Mouse (Mus musculus) midbrain, embryonic 16.5 days (tissue): ENCODE results near the gene Gm20532. TPM values are rescaled to one million over a fixed set of nuclear protein-coding genes. Genes with fewer than 3 reads are reported as not detected.
A peak's percentile ranks its signal among the peaks of the same experiment; 100 is the strongest.

Source experiments
- ATAC-seq: fragments of 200-750 bp; cut with Nextera tagmentation; 2 replicates; pipeline ENCODE4 v1.8.0; 2017; ENCODE audit warnings: moderate TSS enrichment
- H3K27ac ChIP-seq: fragments of 300-500 bp; sonication (generic); 2 replicates; pipeline ENCODE4 v1.5.1; 2014; ENCODE audit warnings: mild to moderate bottlenecking, low read length, mixed read lengths
- H3K27me3 ChIP-seq: fragments of 300-500 bp; sonication (generic); 2 replicates; pipeline ENCODE4 v1.6.1; 2014; ENCODE audit warnings: low read depth, low read length, mixed read lengths; ENCODE audit not compliant: control insufficient read depth, insufficient read depth
- H3K36me3 ChIP-seq: fragments of 300-500 bp; sonication (generic); 2 replicates; pipeline ENCODE4 v1.6.1; 2014; ENCODE audit warnings: mild to moderate bottlenecking, low read length, moderate library complexity, mixed read lengths; ENCODE audit not compliant: control insufficient read depth, insufficient read depth
- H3K4me1 ChIP-seq: fragments of 300-500 bp; sonication (generic); 2 replicates; pipeline ENCODE4 v1.6.1; 2014; ENCODE audit warnings: mild to moderate bottlenecking, low read length, mixed read lengths; ENCODE audit not compliant: control insufficient read depth, insufficient read depth
- H3K4me2 ChIP-seq: fragments of 300-500 bp; sonication (generic); 2 replicates; pipeline ENCODE4 v1.6.1; 2014; ENCODE audit warnings: mild to moderate bottlenecking, low read length, mixed read lengths
- H3K4me3 ChIP-seq: fragments of 300-500 bp; sonication (generic); 2 replicates; pipeline ENCODE4 v1.5.1; 2014; ENCODE audit warnings: low read depth, mild to moderate bottlenecking, low read length, moderate library complexity, mixed read lengths
- H3K9ac ChIP-seq: fragments of 300-500 bp; sonication (generic); 2 replicates; pipeline ENCODE4 v1.6.1; 2014; ENCODE audit warnings: low read depth, low read length, mixed read lengths
- H3K9me3 ChIP-seq: fragments of 300-500 bp; sonication (generic); replicated peaks from 2 replicates; pipeline ENCODE4 v1.6.1; 2014; ENCODE audit warnings: mild to moderate bottlenecking, low read length, mixed read lengths; ENCODE audit not compliant: control insufficient read depth, poor library complexity, severe bottlenecking
- WGBS: fragments of 180-500 bp; shearing (Covaris S2); extraction: QIAGEN DNeasy Blood & Tissue Kit; methylation state at CpG from one replicate; pipeline ENCODE4 v1.1.7; 2014; 5-methylcytosine and 5-hydroxymethylcytosine counted together
- polyA plus RNA-seq: library from polyadenylated mRNA; unstranded; fragments of >200 nt; fragmentation: Nextera tagmentation; extraction: Ambion mirVana; gene quantifications from 2 replicates; pipeline ENCODE4 v1.2.1, GENCODE M21; 2015

Gm20532 gene
- polyA plus RNA-seq, 1 experiment from 2014 or later, result not detected

DNA sequence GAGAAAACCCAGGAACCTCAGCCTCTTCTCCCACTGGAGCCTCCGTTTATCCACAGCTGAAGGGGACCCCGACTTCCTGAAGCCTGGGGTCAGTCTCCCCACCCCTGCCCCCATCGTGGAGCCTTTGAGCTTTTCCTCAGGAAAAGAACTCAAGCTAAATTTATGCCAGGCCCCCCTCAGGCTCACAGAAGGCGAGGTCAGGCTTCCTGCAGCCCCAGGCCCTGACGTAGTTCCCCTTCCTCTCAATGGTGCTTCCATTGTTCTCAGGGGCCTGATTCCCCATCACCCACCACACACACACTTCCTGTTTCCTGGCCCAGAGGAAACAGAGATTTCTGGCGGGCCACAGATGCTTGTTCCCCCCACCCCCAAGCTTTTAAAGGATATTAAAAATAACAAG, 8.1 kb upstream of the Gm20532 start:
- no peak for ATAC-seq
- Histone ChIP-seq H3K9ac (no peak overlapping the region), H3K36me3 (no peaks in the 10 kb centered on the region), H3K4me1 (no peaks in the 10 kb centered on the region), H3K27ac (no peak overlapping the region), H3K4me2 (no peak overlapping the region), H3K9me3 (no peaks in the 10 kb centered on the region), H3K27me3 (no peaks in the 10 kb centered on the region), H3K4me3 (no peak overlapping the region)
- 50% methylated on average over 6 of the region's 6 CpGs for WGBS

DNA sequence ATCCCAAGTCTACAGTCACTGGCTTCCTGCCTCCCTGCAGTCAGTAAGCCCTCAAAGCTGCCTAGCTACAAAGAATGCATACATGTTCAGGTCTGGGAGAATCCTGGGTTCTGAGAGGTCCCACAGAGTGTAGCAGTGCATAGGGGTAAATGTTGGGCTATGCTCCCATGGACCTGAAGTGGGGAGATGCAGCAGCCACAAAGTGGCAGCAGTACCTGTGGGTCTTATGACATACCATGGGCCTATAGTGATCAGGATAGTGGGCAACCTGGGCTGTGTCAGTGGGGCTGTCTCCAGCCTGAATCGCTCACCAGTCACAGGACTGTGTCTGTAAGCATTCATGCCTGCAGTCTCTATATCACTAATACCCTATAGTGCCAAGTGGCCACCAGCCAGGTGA, 6.7 kb upstream of the Gm20532 start, which contains the start of gene Egfl7:
TSS of gene Egfl7 (plus strand) at position 301 of the 400 bp plus-strand sequence.
- no peak within 1 kb of the TSS for H3K4me2 ChIP-seq
- H3K9ac ChIP-seq, result no peak within 1 kb of the TSS; the same call in 1 of the 2 replicates
- no peaks in the 10 kb centered on the region for H3K9me3 ChIP-seq
- H3K36me3 ChIP-seq, result no peaks in the 10 kb centered on the region
- H3K4me1 ChIP-seq, result no peaks in the 10 kb centered on the region
- H3K4me3 ChIP-seq, result no peak within 1 kb of the TSS
- 94% methylated on average over 1 of the region's 1 CpGs for WGBS
- H3K27me3 ChIP-seq, result no peaks in the 10 kb centered on the region
- no peak for ATAC-seq
- H3K27ac ChIP-seq, result no peak within 1 kb of the TSS

- ATAC-seq, result no peak
- H3K9ac ChIP-seq, result no peak overlapping the region; the same call in 1 of the 2 replicates
- H3K4me1 ChIP-seq, result no peaks in the 10 kb centered on the region
- no peak overlapping the region for H3K27ac ChIP-seq
- no peaks in the 10 kb centered on the region for H3K9me3 ChIP-seq
- H3K36me3 ChIP-seq, result no peaks in the 10 kb centered on the region
- H3K27me3 ChIP-seq, result no peaks in the 10 kb centered on the region
- no peak overlapping the region for H3K4me2 ChIP-seq
- 96% methylated on average over 5 of the region's 5 CpGs for WGBS
- no peak overlapping the region for H3K4me3 ChIP-seq
These were observed 5.7 kb upstream of the Gm20532 start for GRCm38 (mm10) chr2:26580751-26581150.

DNA sequence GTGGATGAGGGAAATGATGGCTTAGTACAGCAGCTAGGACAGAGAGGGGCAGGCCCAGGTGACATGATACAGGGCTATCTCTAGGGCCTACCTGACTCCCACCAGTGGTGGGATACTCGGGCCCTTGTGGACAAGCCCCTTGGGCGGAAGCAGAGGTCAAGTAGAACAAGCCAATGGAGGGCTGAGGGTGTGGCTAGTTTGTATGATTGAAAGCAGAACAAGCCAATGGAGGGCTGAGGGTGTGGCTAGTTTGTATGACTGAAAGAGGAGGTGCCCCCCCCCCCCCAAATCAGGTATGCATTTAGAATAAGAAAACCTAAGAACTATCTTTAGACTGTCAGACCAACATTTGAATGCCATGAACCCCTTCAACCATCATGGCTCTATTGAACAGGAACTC, 4.2 kb upstream of the Gm20532 start:
- Histone ChIP-seq H3K4me3 (no peak overlapping the region), H3K4me1 (peaks cover 8% of the 10 kb centered on the region), H3K36me3 (no peaks in the 10 kb centered on the region), H3K27me3 (no peaks in the 10 kb centered on the region), H3K9ac (no peak overlapping the region), H3K9me3 (no peaks in the 10 kb centered on the region), H3K27ac (no peak overlapping the region), H3K4me2 (no peak overlapping the region)
- 65% methylated on average over 2 of the region's 2 CpGs for WGBS
- ATAC-seq, result no peak

GRCm38 (mm10) chr2:26582741-26583140, 3.7 kb upstream of the Gm20532 start:
- Histone ChIP-seq H3K36me3 (no peaks in the 10 kb centered on the region), H3K4me1 (peaks cover 8% of the 10 kb centered on the region), H3K9ac (no peak overlapping the region), H3K27me3 (no peaks in the 10 kb centered on the region), H3K4me3 (no peak overlapping the region), H3K27ac (no peak overlapping the region), H3K9me3 (no peaks in the 10 kb centered on the region), H3K4me2 (no peak overlapping the region)
- no peak for ATAC-seq
- WGBS, result 69% methylated on average over 7 of the region's 7 CpGs

GRCm38 (mm10) chr2:26583640-26584039, 2.8 kb upstream of the Gm20532 start:
- no peak for ATAC-seq
- H3K27me3 ChIP-seq, result no peaks in the 10 kb centered on the region
- H3K27ac ChIP-seq, result no peak overlapping the region
- H3K36me3 ChIP-seq, result no peaks in the 10 kb centered on the region
- 78% methylated on average over 11 of the region's 11 CpGs for WGBS
- H3K4me3 ChIP-seq, result no peak overlapping the region
- no peak overlapping the region for H3K4me2 ChIP-seq
- no peak overlapping the region for H3K9ac ChIP-seq
- H3K9me3 ChIP-seq, result no peaks in the 10 kb centered on the region
- H3K4me1 ChIP-seq, result peaks cover 8% of the 10 kb centered on the region

DNA sequence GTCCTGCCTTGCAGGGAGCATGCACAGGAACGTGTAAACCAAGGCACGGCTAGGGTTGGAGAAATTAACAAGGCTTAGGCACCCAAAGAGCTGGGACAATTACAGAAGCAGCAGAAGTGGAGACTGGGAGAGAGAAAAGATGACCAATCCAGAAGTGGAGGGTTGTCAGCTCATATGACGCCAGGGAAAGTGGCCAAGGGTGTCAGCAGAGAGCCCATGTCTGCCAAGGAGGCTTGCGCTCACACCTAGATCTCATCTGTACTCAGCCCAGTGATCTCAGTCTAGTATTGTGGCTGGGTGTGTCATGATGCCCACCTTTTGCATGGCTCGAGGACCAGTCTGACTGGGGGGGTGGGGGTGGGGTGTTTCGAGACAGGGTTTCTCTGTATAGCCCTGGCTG, 726 bp upstream of the Gm20532 start:
- Histone ChIP-seq H3K4me1 (peaks cover 8% of the 10 kb centered on the region), H3K4me2 (no peak overlapping the region), H3K27ac (peak overlapping the region; percentile 37), H3K27me3 (no peaks in the 10 kb centered on the region), H3K36me3 (no peaks in the 10 kb centered on the region), H3K4me3 (peak overlapping the region; percentile 16), H3K9ac (no peak overlapping the region), H3K9me3 (no peaks in the 10 kb centered on the region)
- WGBS, result 65% methylated on average over 6 of the region's 6 CpGs
- no peak for ATAC-seq

DNA sequence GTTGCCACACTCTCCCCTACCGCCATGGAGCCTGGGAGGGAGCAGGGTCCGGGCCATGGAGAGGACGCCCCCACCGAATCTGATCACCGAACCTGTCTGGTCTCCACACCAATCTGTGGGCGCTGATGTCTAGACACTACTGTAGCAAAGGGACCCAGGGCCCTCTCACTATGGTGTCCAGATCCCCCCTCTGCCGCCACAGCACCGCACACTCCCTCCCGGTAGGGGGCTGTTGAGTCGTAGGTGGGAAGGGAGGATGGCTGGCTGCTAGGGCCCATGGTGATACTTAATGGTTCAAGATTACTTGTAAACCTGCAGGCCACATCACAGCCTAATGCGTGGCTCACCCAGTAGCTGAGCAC, 586 bp downstream of the Gm20532 start:
- ATAC-seq, result peak; percentile 36; the same call in 1 of the 2 replicates

GRCm38 (mm10) chr2:26588573-26588972, 2.1 kb downstream of the Gm20532 start:
- Histone ChIP-seq H3K9me3 (no peaks in the 10 kb centered on the region), H3K4me3 (no peak overlapping the region), H3K9ac (0 out of 2 replicates have a peak overlapping the region, but pooled peaks have one; percentile 20), H3K27ac (no peak overlapping the region), H3K36me3 (no peaks in the 10 kb centered on the region), H3K27me3 (no peaks in the 10 kb centered on the region), H3K4me1 (peaks cover 8% of the 10 kb centered on the region), H3K4me2 (no peak overlapping the region)
- no peak for ATAC-seq
- 54% methylated on average over 4 of the region's 4 CpGs for WGBS

More for the DNA sequence above, 586 bp downstream of the Gm20532 start:
- Histone ChIP-seq H3K4me3 (peak overlapping the region; percentile 64), H3K4me1 (peaks cover 8% of the 10 kb centered on the region), H3K36me3 (no peaks in the 10 kb centered on the region), H3K9me3 (no peaks in the 10 kb centered on the region), H3K9ac (peak overlapping the region; percentile 81), H3K27ac (peak overlapping the region; percentile 52), H3K27me3 (no peaks in the 10 kb centered on the region), H3K4me2 (peak overlapping the region; percentile 83)
- WGBS, result 7% methylated on average over 11 of the region's 11 CpGs
